Mouse (Mus musculus): ENCODE measurements around the gene Sowahd. TPM values are rescaled to one million over a fixed set of nuclear protein-coding genes. Genes with fewer than 3 reads are reported as not detected.

Sowahd gene
- polyA plus RNA-seq (2012; rRNA removed) = 0.04 and 0.05 TPM in 2 replicates

DNA sequence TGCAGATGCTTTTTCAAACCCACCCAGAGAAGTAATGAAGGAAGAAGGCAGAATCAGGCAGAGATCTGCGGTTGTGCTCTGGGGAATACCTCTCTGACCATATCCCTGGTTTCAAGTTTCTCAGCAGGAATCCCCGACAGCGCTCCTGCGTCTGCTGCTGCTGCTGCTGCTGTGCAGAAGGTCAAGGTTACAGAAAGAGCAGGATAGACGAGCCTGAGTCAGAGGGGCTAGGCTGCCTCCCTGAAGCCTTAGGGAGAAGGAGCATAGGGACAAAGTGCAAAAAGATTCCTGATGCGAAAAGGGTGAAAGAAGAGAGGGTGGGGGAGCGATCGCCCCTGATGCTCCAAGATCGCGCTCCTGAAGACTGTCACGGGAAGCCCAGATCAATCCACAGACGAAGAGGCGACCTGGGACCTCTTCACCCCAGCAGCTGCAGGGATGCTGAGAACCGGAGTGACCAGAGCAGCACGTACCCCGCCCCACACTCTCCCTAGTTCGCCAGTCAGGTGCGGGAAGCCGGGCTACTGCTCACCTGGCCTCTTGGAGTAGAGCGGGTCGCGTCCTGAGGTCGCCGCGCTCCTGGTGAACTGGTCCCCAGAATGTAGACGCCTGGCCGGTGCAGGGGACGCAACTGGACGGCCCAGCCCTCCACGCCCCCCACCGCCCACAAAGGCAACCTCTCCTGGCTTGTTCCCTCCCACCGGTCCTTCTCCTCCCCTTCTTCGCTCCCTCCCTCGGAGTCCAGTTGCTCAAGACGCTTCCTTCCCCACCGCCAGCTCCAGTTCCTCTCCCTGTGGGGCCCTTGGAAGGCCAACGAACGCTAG is at the start of gene Sowahd:
Gene Sowahd (plus strand): TSS at position 780 of the 824 bp plus-strand sequence.

DNA sequence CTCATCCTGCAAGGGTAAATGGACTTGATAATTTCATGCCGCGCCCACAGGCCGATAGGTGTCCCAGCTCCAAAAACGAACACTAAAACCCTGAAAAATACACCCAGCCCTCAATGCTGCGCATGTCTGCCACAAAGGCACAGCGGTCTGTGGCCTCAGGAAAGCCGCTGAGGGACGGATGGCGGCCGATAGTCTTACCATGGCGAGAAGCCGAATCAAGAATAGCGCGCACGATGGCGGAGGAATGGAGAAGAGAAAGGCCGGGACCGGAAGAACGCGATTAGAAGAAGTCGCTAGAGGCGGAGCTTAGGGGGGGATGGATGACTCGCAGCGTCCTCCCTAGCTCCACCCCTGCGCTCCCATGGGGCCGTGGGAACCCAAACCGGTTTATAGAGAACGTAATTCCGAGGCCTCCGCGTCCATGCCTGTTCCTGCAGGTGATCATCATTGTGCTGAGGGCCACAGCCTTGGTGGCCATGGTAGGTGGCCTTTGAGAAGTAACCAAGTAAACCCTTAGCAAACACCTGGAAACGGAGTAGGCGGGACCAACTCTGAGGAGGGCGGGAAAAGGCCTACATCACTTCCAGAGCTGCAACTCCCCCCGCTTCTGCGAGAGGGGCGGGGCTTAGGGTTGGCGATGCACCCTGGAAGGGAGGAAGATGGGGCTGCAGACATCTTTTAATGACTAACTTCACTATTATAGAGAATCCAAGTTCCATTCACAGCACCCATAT is 36.4 kb downstream of the Sowahd start, which contains the start of gene Rpl39:
Gene Rpl39 (minus strand): TSS at position 476 of the 734 bp plus-strand sequence.

Other genes starting within 250 kb of the Sowahd start
- gene Ube2a, start 174.9 kb upstream of the Sowahd start, polyA plus RNA-seq (2012; rRNA removed) = 14.6 and 16.7 TPM in 2 replicates
- 5.9 and 6.2 TPM in 2 replicates for gene C330007P06Rik, start 174.7 kb upstream of the Sowahd start, polyA plus RNA-seq (2012; rRNA removed)
- 1.5 TPM in 2 replicates for gene Nkrf, start 145.9 kb upstream of the Sowahd start, polyA plus RNA-seq (2012; rRNA removed)
- 4.9 TPM in 2 replicates for gene Sept6, start 57.1 kb upstream of the Sowahd start, polyA plus RNA-seq (2012; rRNA removed)
- gene Rpl39, start 36.6 kb downstream of the Sowahd start, polyA plus RNA-seq (2012; rRNA removed) = 435 and 498 TPM in 2 replicates
- gene Upf3b, start 61.5 kb downstream of the Sowahd start, polyA plus RNA-seq (2012; rRNA removed) = 10.8 and 10.9 TPM in 2 replicates
- gene Nkap, start 78.0 kb downstream of the Sowahd start, polyA plus RNA-seq (2012; rRNA removed) = 1.9 and 2.1 TPM in 2 replicates
- not detected in 2 replicates for gene Akap14, start 120.0 kb downstream of the Sowahd start, polyA plus RNA-seq (2012; rRNA removed)
- 243 and 254 TPM in 2 replicates for gene Ndufa1, start 142.3 kb downstream of the Sowahd start, polyA plus RNA-seq (2012; rRNA removed)
- 1.6 and 1.9 TPM in 2 replicates for gene Rnf113a1, start 142.4 kb downstream of the Sowahd start, polyA plus RNA-seq (2012; rRNA removed)
- gene Gm9, start 162.2 kb downstream of the Sowahd start, polyA plus RNA-seq (2012; rRNA removed) = not detected in 2 replicates
- not detected in 2 replicates for gene Rhox1, start 173.4 kb downstream of the Sowahd start, polyA plus RNA-seq (2012; rRNA removed)
- not detected in 2 replicates for gene Rhox2a, start 196.1 kb downstream of the Sowahd start, polyA plus RNA-seq (2012; rRNA removed)
- not detected in 2 replicates for gene Rhox3a, start 201.1 kb downstream of the Sowahd start, polyA plus RNA-seq (2012; rRNA removed)
- gene Rhox4a, start 216.5 kb downstream of the Sowahd start, polyA plus RNA-seq (2012; rRNA removed) = not detected in 2 replicates

Data from liver, embryonic 18 days (tissue).